14 mouse cellular contexts compared by ENCODE assay signal in genomic region chr5:130180362-130180761, GRCm38 (mm10). TPM values are rescaled to one million over a fixed set of nuclear protein-coding genes. Genes with fewer than 3 reads are reported as not detected.
A peak's percentile ranks its signal among the peaks of the same experiment; 100 is the strongest.
DNase-seq lines count a peak whose midpoint lies in the region; ATAC-seq and TF ChIP-seq lines count a peak whose summit lies in the region.
"Had no signal": no experiment of that assay in that cellular context is flagged by ENCODE, and none has a peak within 500 bp of the region (broad histone marks: within the 10 kb centered on the region; RNA-seq: fewer than 3 reads in every experiment).

No protein-coding gene starts in this region.

- WGBS in heart, adult 2 months, result 52% methylated on average over 7 of the region's 7 CpGs
- 77% methylated on average over 7 of the region's 7 CpGs for WGBS in liver, embryonic 14.5 days (ENCODE audit: insufficient replicate concordance)
- WGBS in liver, embryonic 11.5 days, result 77% methylated on average over 7 of the region's 7 CpGs
- WGBS in neural tube, embryonic 14.5 days, result 57% methylated on average over 7 of the region's 7 CpGs

- 0 out of 2 replicates have a peak, but pooled peaks have one; percentile 6 for TF ChIP-seq CTCF in heart, adult 2 months (IDR thresholded peaks at IDR 0.05)
- peak; percentile 47 for TF ChIP-seq CTCF in liver, embryonic 14.5 days (IDR thresholded peaks at IDR 0.05; ENCODE audit: low read depth)
- no peak for TF ChIP-seq CTCF in ES-Bruce4 (IDR thresholded peaks at IDR 0.05; ENCODE audit: low read depth, low read length)

- H3K36me3 ChIP-seq in heart, adult 2 months (ENCODE audit: control insufficient read depth, insufficient read depth, low read length), result no peaks in the 10 kb centered on the region
- no peaks in the 10 kb centered on the region; the same call in 1 of the 2 replicates for H3K36me3 ChIP-seq in liver, embryonic 14.5 days (replicated peaks; ENCODE audit: control insufficient read depth, insufficient read depth, low read depth)
- H3K36me3 ChIP-seq in liver, embryonic 11.5 days (ENCODE audit: control insufficient read depth, insufficient read depth, low read length), result peaks cover 2% of the 10 kb centered on the region; the same call in 1 of the 2 replicates
- H3K36me3 ChIP-seq in ES-Bruce4 (ENCODE audit: control insufficient read depth, insufficient read depth, low read length, poor library complexity, severe bottlenecking), result no peaks in the 10 kb centered on the region
- no peaks in the 10 kb centered on the region for H3K36me3 ChIP-seq in neural tube, embryonic 14.5 days (ENCODE audit: control insufficient read depth, insufficient read depth, low read length)
- H3K36me3 ChIP-seq: heart, embryonic 15.5 days had no signal

- TF ChIP-seq POLR2A in heart, adult 2 months (IDR thresholded peaks at IDR 0.05; ENCODE audit: insufficient read depth, low read depth, low read length), result no peak
- no peak for TF ChIP-seq POLR2A in ES-Bruce4 (IDR thresholded peaks at IDR 0.05; ENCODE audit: insufficient read depth, low read length)

- no peak overlapping the region for H3K27ac ChIP-seq in heart, adult 2 months
- H3K27ac ChIP-seq in liver, embryonic 14.5 days, result no peak overlapping the region
- H3K27ac ChIP-seq in liver, embryonic 11.5 days (ENCODE audit: low read depth, low read length), result no peak overlapping the region
- H3K27ac ChIP-seq in ES-Bruce4 (ENCODE audit: insufficient read depth, low read length), result no peak overlapping the region
- H3K27ac ChIP-seq in neural tube, embryonic 14.5 days (ENCODE audit: low read depth, low read length), result no peak overlapping the region
- H3K27ac ChIP-seq: heart, embryonic 15.5 days; liver, embryonic 15.5 days had no signal

- H3K9me3 ChIP-seq in liver, embryonic 14.5 days (ENCODE audit: control insufficient read depth, low read length), result no peaks in the 10 kb centered on the region
- no peaks in the 10 kb centered on the region for H3K9me3 ChIP-seq in liver, embryonic 11.5 days (ENCODE audit: control insufficient read depth, low read length)
- H3K9me3 ChIP-seq in ES-Bruce4 (replicated peaks; ENCODE audit: control insufficient read depth, insufficient read depth, low read length, poor library complexity, severe bottlenecking), result no peaks in the 10 kb centered on the region
- H3K9me3 ChIP-seq in neural tube, embryonic 14.5 days (ENCODE audit: control insufficient read depth, low read length), result no peaks in the 10 kb centered on the region
- H3K9me3 ChIP-seq: heart, embryonic 15.5 days; liver, embryonic 15.5 days had no signal

- no peak overlapping the region for H3K4me3 ChIP-seq in heart, adult 2 months
- no peak overlapping the region for H3K4me3 ChIP-seq in liver, embryonic 14.5 days (ENCODE audit: insufficient read depth in 1 of 2, low read depth in 2 of 2, low read length in 2 of 2)
- no peak overlapping the region for H3K4me3 ChIP-seq in liver, embryonic 11.5 days (ENCODE audit: low read depth, low read length)
- H3K4me3 ChIP-seq in ES-Bruce4 (ENCODE audit: low read depth, low read length), result 0 out of 2 replicates have a peak overlapping the region, but pooled peaks have one; percentile 1
- H3K4me3 ChIP-seq in neural tube, embryonic 14.5 days (ENCODE audit: low read depth, low read length), result no peak overlapping the region
- H3K4me3 ChIP-seq: heart, embryonic 15.5 days; liver, embryonic 15.5 days; myocyte had no signal

- no peaks in the 10 kb centered on the region for H3K27me3 ChIP-seq in heart, adult 2 months (ENCODE audit: control insufficient read depth, insufficient read depth, low read length)
- H3K27me3 ChIP-seq in liver, embryonic 14.5 days (ENCODE audit: control insufficient read depth, insufficient read depth, low read length), result no peaks in the 10 kb centered on the region
- no peaks in the 10 kb centered on the region for H3K27me3 ChIP-seq in liver, embryonic 11.5 days (replicated peaks; ENCODE audit: control insufficient read depth, insufficient read depth, low read length)
- H3K27me3 ChIP-seq in ES-Bruce4 (ENCODE audit: control insufficient read depth, insufficient read depth, low read length, poor library complexity, severe bottlenecking), result no peaks in the 10 kb centered on the region
- no peaks in the 10 kb centered on the region for H3K27me3 ChIP-seq in neural tube, embryonic 14.5 days (ENCODE audit: control insufficient read depth, insufficient read depth, low read length)
- H3K27me3 ChIP-seq: heart, embryonic 15.5 days; liver, embryonic 15.5 days had no signal

- H3K79me2 ChIP-seq in heart, adult 2 months (replicated peaks; ENCODE audit: control insufficient read depth, insufficient read depth, low read length), result peaks cover 2% of the 10 kb centered on the region; the same call in 1 of the 2 replicates

- DNase-seq in heart, adult 2 months, result no peak
- no peak for DNase-seq in heart, postnatal 14 days
- DNase-seq in liver, embryonic 14.5 days (ENCODE audit: low read depth in 3 of 3, low spot score in 3 of 3), result no peak
- no peak for DNase-seq in liver, embryonic 11.5 days (ENCODE audit: low spot score)
- DNase-seq in ovary, postnatal 10 days (ENCODE audit: low spot score), result no peak
- DNase-seq in embryo, embryonic 11 days, result no peak
- DNase-seq: adrenal gland, postnatal 25 days; gastrocnemius, postnatal 36 days had no signal

- TF ChIP-seq EP300 in heart, adult 2 months (IDR thresholded peaks at IDR 0.05; ENCODE audit: insufficient read depth, low read depth, low read length), result no peak
- no peak for TF ChIP-seq EP300 in liver, embryonic 14.5 days (IDR thresholded peaks at IDR 0.05; ENCODE audit: low read depth)
- no peak for TF ChIP-seq EP300 in ES-Bruce4 (IDR thresholded peaks at IDR 0.05; ENCODE audit: insufficient read depth, low read depth, low read length)

- no peak for ATAC-seq in liver, embryonic 14.5 days (ENCODE audit: insufficient read depth)
- no peak for ATAC-seq in liver, embryonic 11.5 days (replicated peaks; ENCODE audit: low FRiP score)
- peak; percentile 65; the same call in 1 of the 2 replicates for ATAC-seq in neural tube, embryonic 14.5 days (ENCODE audit: low read depth)
- ATAC-seq: inflammation-experienced regulatory T-cells, adult 6 months had no signal

- no peak overlapping the region for H3K4me2 ChIP-seq in liver, embryonic 14.5 days (ENCODE audit: low read depth)
- no peak overlapping the region for H3K4me2 ChIP-seq in liver, embryonic 11.5 days
- H3K4me2 ChIP-seq in neural tube, embryonic 14.5 days (ENCODE audit: low read depth, low read length), result no peak overlapping the region
- H3K4me2 ChIP-seq: heart, embryonic 15.5 days; liver, embryonic 15.5 days had no signal

- intact Hi-C loops in heart, adult 2 months (cut with DNase I), result no loop called here
- intact Hi-C loops in heart, postnatal 14 days (cut with DNase I), result no loop called here

- H3K9ac ChIP-seq in heart, adult 2 months (ENCODE audit: low read depth, low read length), result no peak overlapping the region
- no peak overlapping the region for H3K9ac ChIP-seq in liver, embryonic 14.5 days (replicated peaks)
- no peak overlapping the region for H3K9ac ChIP-seq in liver, embryonic 11.5 days (ENCODE audit: low read depth, low read length)
- H3K9ac ChIP-seq in ES-Bruce4 (ENCODE audit: low read depth, poor library complexity, severe bottlenecking), result no peak overlapping the region
- H3K9ac ChIP-seq in neural tube, embryonic 14.5 days (replicated peaks; ENCODE audit: low read depth, low read length), result no peak overlapping the region
- H3K9ac ChIP-seq: heart, embryonic 15.5 days; liver, embryonic 15.5 days had no signal

- H3K4me1 ChIP-seq in heart, adult 2 months (ENCODE audit: control insufficient read depth, insufficient read depth, low read length), result peaks cover 7% of the 10 kb centered on the region
- H3K4me1 ChIP-seq in liver, embryonic 14.5 days (replicated peaks; ENCODE audit: control insufficient read depth in 2 of 2, insufficient read depth in 2 of 2, low read length in 1 of 2), result peaks cover 19 to 27% of the 10 kb centered on the region in 2 experiments
- peaks cover 18% of the 10 kb centered on the region for H3K4me1 ChIP-seq in liver, embryonic 11.5 days (replicated peaks; ENCODE audit: control insufficient read depth, insufficient read depth, low read length)
- H3K4me1 ChIP-seq in ES-Bruce4 (ENCODE audit: control insufficient read depth, insufficient read depth, low read length), result no peaks in the 10 kb centered on the region
- H3K4me1 ChIP-seq in neural tube, embryonic 14.5 days (ENCODE audit: control insufficient read depth, insufficient read depth, low read length), result no peaks in the 10 kb centered on the region

RNA-seq across cellular contexts. Expression of gene Rabgef1, which starts 8.8 kb away (rescaled TPM):
- 10 to 100 TPM; 19.6 to 25.5 TPM for total RNA-seq in heart, adult 2 months (2021)
- 15.2 and 15.6 TPM in 2 replicates for polyA plus RNA-seq in heart, adult 2 months (2012; rRNA removed)
- total RNA-seq in heart, postnatal 14 days (2021), result 10 to 100 TPM; 17.8 to 20.8 TPM
- 9.9 and 13.7 TPM in 2 replicates for polyA plus RNA-seq in liver, embryonic 14.5 days (2012; rRNA removed)
- 19.7 and 23.9 TPM in 2 replicates for polyA plus RNA-seq in liver, embryonic 14.5 days (2014; fragmentation: Nextera tagmentation; extraction: Ambion mirVana)
- 39.6 and 41.1 TPM in 2 replicates for polyA plus RNA-seq in liver, embryonic 11.5 days (2014; fragmentation: Nextera tagmentation; extraction: Ambion mirVana)
- 29.9 and 34.8 TPM in 2 replicates for polyA plus RNA-seq in ES-Bruce4 (2011; ENCODE audit: insufficient read depth, insufficient read length, low read depth, missing spikeins)
- polyA plus RNA-seq in neural tube, embryonic 14.5 days (2014; fragmentation: Nextera tagmentation; extraction: Ambion mirVana), result 40.0 and 41.1 TPM in 2 replicates

RNA-seq across cellular contexts. Expression of gene Kctd7, which starts 35.7 kb away (rescaled TPM):
- 1 to 10 TPM; 1.5 to 3.7 TPM for total RNA-seq in heart, adult 2 months (2021)
- 2.5 and 3.1 TPM in 2 replicates for polyA plus RNA-seq in heart, adult 2 months (2012; rRNA removed)
- 1 to 10 TPM; 1.6 to 3.4 TPM for total RNA-seq in heart, postnatal 14 days (2021)
- polyA plus RNA-seq in liver, embryonic 14.5 days (2012; rRNA removed), result 3.2 and 3.6 TPM in 2 replicates
- polyA plus RNA-seq in liver, embryonic 14.5 days (2014; fragmentation: Nextera tagmentation; extraction: Ambion mirVana), result 3.8 and 6.6 TPM in 2 replicates
- 8.5 TPM in 2 replicates for polyA plus RNA-seq in liver, embryonic 11.5 days (2014; fragmentation: Nextera tagmentation; extraction: Ambion mirVana)
- 0.97 and 1.8 TPM in 2 replicates for polyA plus RNA-seq in ES-Bruce4 (2011; ENCODE audit: insufficient read depth, insufficient read length, low read depth, missing spikeins)
- 16.1 and 17.5 TPM in 2 replicates for polyA plus RNA-seq in neural tube, embryonic 14.5 days (2014; fragmentation: Nextera tagmentation; extraction: Ambion mirVana)

RNA-seq across cellular contexts. Expression of gene Tmem248, which starts 36.5 kb away (rescaled TPM):
- total RNA-seq in heart, adult 2 months (2021), result 10 to 100 TPM; 35.7 to 46.1 TPM
- 20.8 and 26.1 TPM in 2 replicates for polyA plus RNA-seq in heart, adult 2 months (2012; rRNA removed)
- 10 to 100 TPM; 31.7 to 33.0 TPM for total RNA-seq in heart, postnatal 14 days (2021)
- polyA plus RNA-seq in liver, embryonic 14.5 days (2012; rRNA removed), result 12.5 and 14.1 TPM in 2 replicates
- 25.4 and 26.6 TPM in 2 replicates for polyA plus RNA-seq in liver, embryonic 14.5 days (2014; fragmentation: Nextera tagmentation; extraction: Ambion mirVana)
- 43.3 and 49.0 TPM in 2 replicates for polyA plus RNA-seq in liver, embryonic 11.5 days (2014; fragmentation: Nextera tagmentation; extraction: Ambion mirVana)
- 60.2 and 63.9 TPM in 2 replicates for polyA plus RNA-seq in ES-Bruce4 (2011; ENCODE audit: insufficient read depth, insufficient read length, low read depth, missing spikeins)
- 31.0 and 32.8 TPM in 2 replicates for polyA plus RNA-seq in neural tube, embryonic 14.5 days (2014; fragmentation: Nextera tagmentation; extraction: Ambion mirVana)
